Mouse (Mus musculus) kidney, embryonic 16.5 days (tissue): ENCODE data around the gene Actr3b. TPM values are rescaled to one million over a fixed set of nuclear protein-coding genes. Genes with fewer than 3 reads are reported as not detected.

Source experiments
- ATAC-seq: fragments of 200-750 bp; cut with Nextera tagmentation; 2 replicates; pipeline ENCODE4 v1.8.0; 2017; ENCODE audit warnings: moderate TSS enrichment; ENCODE audit not compliant: low FRiP score, low TSS enrichment
- H3K27ac ChIP-seq: fragments of 300-500 bp; sonication (generic); 2 replicates; pipeline ENCODE4 v1.5.1; 2014; ENCODE audit warnings: low read length
- H3K27me3 ChIP-seq: fragments of 300-500 bp; sonication (generic); 2 replicates; pipeline ENCODE4 v1.6.1; 2014; ENCODE audit warnings: low read length, control low read depth, mixed read lengths; ENCODE audit not compliant: insufficient read depth
- H3K36me3 ChIP-seq: fragments of 300-500 bp; sonication (generic); 2 replicates; pipeline ENCODE4 v1.6.1; 2014; ENCODE audit warnings: low read length, control low read depth, mixed read lengths; ENCODE audit not compliant: insufficient read depth
- H3K4me1 ChIP-seq: fragments of 300-500 bp; sonication (generic); 2 replicates; pipeline ENCODE4 v1.6.1; 2014; ENCODE audit warnings: low read length, control low read depth, mixed read lengths; ENCODE audit not compliant: insufficient read depth
- H3K4me2 ChIP-seq: fragments of 300-500 bp; sonication (generic); replicated peaks from 2 replicates; pipeline ENCODE4 v1.6.1; 2014; ENCODE audit warnings: low read depth, low read length
- H3K4me3 ChIP-seq: fragments of 300-500 bp; sonication (generic); 2 replicates; pipeline ENCODE4 v1.5.1; 2014; ENCODE audit warnings: mild to moderate bottlenecking, low read length
- H3K9ac ChIP-seq: fragments of 300-500 bp; sonication (generic); replicated peaks from 2 replicates; pipeline ENCODE4 v1.6.1; 2014; ENCODE audit warnings: low read length
- H3K9me3 ChIP-seq: fragments of 300-500 bp; sonication (generic); 2 replicates; pipeline ENCODE4 v1.6.1; 2016; ENCODE audit warnings: low read length, control low read depth
- WGBS: fragments of 180-500 bp; shearing (Covaris S2); extraction: QIAGEN DNeasy Blood & Tissue Kit; methylation state at CpG from one replicate; pipeline ENCODE4 v1.1.7; 2014; 5-methylcytosine and 5-hydroxymethylcytosine counted together
- polyA plus RNA-seq: library from polyadenylated mRNA; unstranded; fragments of >200 nt; fragmentation: Nextera tagmentation; extraction: Ambion mirVana; gene quantifications from 2 replicates; pipeline ENCODE4 v1.2.1, GENCODE M21; 2015

Actr3b gene
- polyA plus RNA-seq, 1 experiment from 2014 or later: 6.2 TPM

DNA sequence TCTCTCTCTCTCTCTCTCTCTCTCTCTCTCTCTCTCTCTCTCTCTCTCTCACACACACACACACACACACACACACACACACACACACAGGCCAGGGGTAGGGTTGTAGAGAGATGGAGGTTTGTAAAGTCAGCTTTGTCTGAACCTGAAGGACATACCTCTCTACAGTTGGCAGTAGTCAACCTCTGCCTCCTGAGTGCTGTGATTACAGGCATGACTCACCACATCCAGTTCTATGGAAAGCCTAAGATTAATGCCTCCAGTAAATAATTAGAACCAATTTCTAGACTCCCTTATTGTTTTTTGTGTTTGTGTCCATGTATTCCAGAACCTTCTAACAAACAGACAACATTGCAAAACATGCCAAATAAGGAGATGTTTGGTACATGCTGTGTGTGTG lies 11.9 kb upstream of the Actr3b start:
- H3K4me3 ChIP-seq: no peak overlapping the region
- H3K27me3 ChIP-seq: no peaks in the 10 kb centered on the region
- H3K9me3 ChIP-seq: no peaks in the 10 kb centered on the region
- no peak overlapping the region for H3K4me2 ChIP-seq
- H3K9ac ChIP-seq: no peak overlapping the region
- H3K36me3 ChIP-seq: no peaks in the 10 kb centered on the region
- ATAC-seq: no peak
- H3K4me1 ChIP-seq: 0 out of 2 replicates have a peak, but pooled peaks cover 3% of the 10 kb centered on the region
- no peak overlapping the region for H3K27ac ChIP-seq

DNA sequence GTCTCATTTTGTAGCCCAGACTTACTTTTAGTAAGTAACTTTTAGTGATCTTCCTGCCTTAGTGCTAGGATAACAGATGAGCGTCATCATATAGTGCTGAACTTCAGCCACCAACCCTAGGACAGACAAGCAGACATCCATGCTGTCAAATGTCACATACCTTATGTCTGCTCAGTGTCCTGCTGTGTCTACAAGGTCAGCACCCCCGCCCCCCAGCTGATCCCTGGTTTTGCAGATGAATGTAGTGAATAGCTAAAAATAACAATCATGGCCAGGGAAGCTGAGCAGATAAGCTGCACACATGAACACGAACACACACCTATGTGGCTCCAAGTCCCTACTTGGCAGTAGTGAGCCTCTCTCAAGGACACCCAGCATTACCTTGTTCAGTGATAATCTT lies 11.2 kb upstream of the Actr3b start:
- H3K9me3 ChIP-seq: no peaks in the 10 kb centered on the region
- H3K4me1 ChIP-seq: 0 out of 2 replicates have a peak, but pooled peaks cover 3% of the 10 kb centered on the region
- no peaks in the 10 kb centered on the region for H3K36me3 ChIP-seq
- no peak overlapping the region for H3K4me3 ChIP-seq
- H3K9ac ChIP-seq: no peak overlapping the region
- no peak overlapping the region for H3K4me2 ChIP-seq
- H3K27ac ChIP-seq: no peak overlapping the region
- no peaks in the 10 kb centered on the region for H3K27me3 ChIP-seq
- ATAC-seq: no peak
- WGBS: 74% methylated on average over 3 of the region's 3 CpGs

DNA sequence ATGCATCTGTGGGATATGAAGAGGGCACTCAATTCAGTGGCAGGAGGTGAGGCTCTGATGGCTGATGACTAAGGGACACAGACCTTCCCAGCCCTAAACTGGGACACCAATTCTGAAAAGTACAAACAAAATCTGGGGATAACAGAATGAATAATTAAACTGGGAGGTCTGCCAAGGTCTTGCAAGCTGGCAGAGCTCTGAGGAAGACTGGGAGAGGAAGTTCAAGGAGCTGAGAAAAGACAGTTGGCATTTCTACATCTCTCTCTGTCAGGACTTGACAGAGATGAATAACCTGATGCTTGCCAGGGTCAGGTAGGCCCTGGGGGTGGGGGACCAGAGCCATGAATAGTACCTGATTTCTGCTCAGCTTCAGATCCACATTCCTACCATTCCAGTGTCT lies 8.2 kb upstream of the Actr3b start:
- ATAC-seq: no peak

DNA sequence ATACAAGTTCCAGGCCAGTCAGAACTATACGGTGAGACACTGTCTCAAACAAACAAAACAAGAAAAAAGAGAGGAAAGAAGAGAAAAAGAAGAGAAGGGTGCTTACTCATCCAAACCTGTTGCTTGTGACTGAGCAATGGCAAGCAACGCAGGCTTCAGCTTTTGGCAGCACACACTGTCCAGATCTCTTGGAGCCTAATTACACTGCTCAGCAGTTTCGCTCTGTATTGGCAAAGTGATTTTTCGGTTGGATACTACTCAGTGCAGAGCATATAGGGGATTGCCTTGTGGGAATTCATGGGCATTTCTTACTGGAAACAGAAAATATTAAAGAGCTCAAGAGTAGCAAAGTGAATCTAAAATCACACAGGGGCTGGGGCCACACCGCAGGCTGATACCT lies 6.9 kb upstream of the Actr3b start:
- H3K4me1 ChIP-seq: peaks cover 11% of the 10 kb centered on the region; the same call in 1 of the 2 replicates
- WGBS: 82% methylated on average over 5 of the region's 5 CpGs
- no peaks in the 10 kb centered on the region for H3K36me3 ChIP-seq
- no peaks in the 10 kb centered on the region for H3K9me3 ChIP-seq
- H3K4me2 ChIP-seq: no peak overlapping the region
- no peak overlapping the region for H3K9ac ChIP-seq
- no peak overlapping the region for H3K27ac ChIP-seq
- no peaks in the 10 kb centered on the region for H3K27me3 ChIP-seq
- ATAC-seq: no peak
- H3K4me3 ChIP-seq: no peak overlapping the region

More for the DNA sequence above, 8.2 kb upstream of the Actr3b start:
- H3K4me2 ChIP-seq: no peak overlapping the region
- H3K9me3 ChIP-seq: no peaks in the 10 kb centered on the region
- H3K27ac ChIP-seq: no peak overlapping the region
- no peak overlapping the region for H3K4me3 ChIP-seq
- no peak overlapping the region for H3K9ac ChIP-seq
- peaks cover 11% of the 10 kb centered on the region; the same call in 1 of the 2 replicates for H3K4me1 ChIP-seq
- no peaks in the 10 kb centered on the region for H3K27me3 ChIP-seq
- H3K36me3 ChIP-seq: no peaks in the 10 kb centered on the region

DNA sequence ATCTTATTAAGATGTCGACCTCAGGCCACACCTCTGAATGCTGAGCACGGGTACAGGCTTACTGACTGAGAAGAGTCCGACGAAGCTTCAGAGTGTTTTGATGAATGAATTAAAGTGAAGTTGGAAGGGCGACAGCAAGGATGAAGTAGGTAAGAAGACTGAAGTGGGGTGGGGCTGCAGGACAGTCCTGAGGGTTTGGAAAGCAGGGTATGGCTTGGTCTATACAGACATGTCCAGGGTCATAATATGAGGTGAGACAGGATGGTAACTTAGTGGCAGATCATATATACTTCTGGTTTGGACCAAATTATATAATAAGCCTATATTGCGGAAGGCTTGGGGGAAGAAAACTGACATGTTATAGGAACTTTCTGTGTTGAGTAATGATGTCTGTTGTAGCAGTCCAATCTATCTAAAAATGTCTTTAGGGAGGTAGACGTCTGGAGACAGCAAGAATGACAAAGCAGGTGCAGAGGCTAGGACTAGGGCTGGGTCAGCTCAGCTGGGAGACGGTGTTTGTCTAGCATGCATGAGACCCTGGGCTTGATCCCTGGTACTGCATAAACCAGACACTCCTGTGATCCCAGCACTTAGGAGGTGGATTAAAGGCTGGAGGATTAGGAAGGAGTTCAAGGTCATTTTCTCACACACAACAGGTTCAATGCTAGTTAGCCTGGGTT lies 6.1 kb upstream of the Actr3b start:
- peaks cover 11% of the 10 kb centered on the region; the same call in 1 of the 2 replicates for H3K4me1 ChIP-seq
- no peak overlapping the region for H3K27ac ChIP-seq
- H3K27me3 ChIP-seq: no peaks in the 10 kb centered on the region
- H3K9me3 ChIP-seq: no peaks in the 10 kb centered on the region
- 43% methylated on average over 8 of the region's 8 CpGs for WGBS
- ATAC-seq: no peak
- H3K9ac ChIP-seq: no peak overlapping the region
- no peak overlapping the region for H3K4me3 ChIP-seq
- H3K4me2 ChIP-seq: no peak overlapping the region
- H3K36me3 ChIP-seq: no peaks in the 10 kb centered on the region

DNA sequence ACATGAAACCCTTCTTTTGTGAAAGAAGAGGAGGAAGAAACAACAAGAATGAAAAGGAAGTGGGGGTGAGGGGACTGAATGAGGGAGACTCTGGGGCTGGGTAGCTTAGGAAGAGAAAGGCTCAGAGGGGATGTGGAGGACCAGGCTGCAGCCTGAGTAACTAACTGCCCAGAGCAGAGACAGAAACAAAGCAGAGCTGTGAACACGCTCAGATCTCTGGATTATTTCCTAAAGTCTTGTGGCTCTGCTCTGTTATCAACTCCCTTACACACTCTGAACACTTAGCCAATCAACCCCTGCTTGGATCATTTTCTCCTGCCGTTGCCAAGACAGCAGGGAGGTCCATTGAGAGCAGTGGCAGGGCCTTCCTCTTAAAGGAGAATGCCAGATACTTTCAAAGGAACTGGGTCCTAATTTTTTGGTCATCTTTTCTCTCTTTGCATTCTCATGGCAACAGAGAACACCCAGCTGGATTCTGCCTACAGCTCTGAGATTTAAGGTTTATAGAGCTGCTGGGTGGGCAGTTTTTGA lies 5.5 kb upstream of the Actr3b start:
- Histone ChIP-seq H3K4me1 (peaks cover 13% of the 10 kb centered on the region), H3K9ac (no peak overlapping the region), H3K9me3 (no peaks in the 10 kb centered on the region), H3K4me3 (no peak overlapping the region), H3K4me2 (no peak overlapping the region), H3K36me3 (no peaks in the 10 kb centered on the region), H3K27ac (no peak overlapping the region), H3K27me3 (no peaks in the 10 kb centered on the region)
- 16% methylated on average over 2 of the region's 2 CpGs for WGBS
- peak; percentile 57; the same call in 1 of the 2 replicates for ATAC-seq

DNA sequence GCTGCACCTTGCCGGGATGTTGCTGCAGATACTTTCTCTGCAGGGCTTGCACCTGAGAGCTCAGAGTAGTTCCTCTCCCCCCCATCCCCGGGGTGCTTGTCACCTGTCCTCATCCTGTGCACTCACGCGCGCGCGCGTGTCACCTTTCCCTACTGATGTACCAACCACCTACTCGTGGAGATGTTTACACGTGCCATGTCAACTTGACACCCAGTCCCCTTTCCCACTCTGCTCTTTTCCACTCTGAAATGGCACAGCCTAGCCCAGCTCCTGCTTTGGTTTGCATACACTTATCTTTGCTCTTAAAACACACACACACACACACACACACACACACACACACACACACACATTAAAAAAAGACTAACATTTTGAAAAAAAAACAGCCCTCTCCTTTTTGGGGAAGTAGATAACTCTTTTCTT lies 624 bp downstream of the Actr3b start:
- no peaks in the 10 kb centered on the region for H3K36me3 ChIP-seq
- peak; percentile 39; the same call in 1 of the 2 replicates for ATAC-seq
- no peak overlapping the region for H3K27ac ChIP-seq
- peak overlapping the region; percentile 87 for H3K4me2 ChIP-seq
- WGBS: 4% methylated on average over 10 of the region's 10 CpGs
- peaks cover 11% of the 10 kb centered on the region for H3K4me1 ChIP-seq
- H3K9me3 ChIP-seq: no peaks in the 10 kb centered on the region
- peak overlapping the region; percentile 59 for H3K4me3 ChIP-seq
- peak overlapping the region; percentile 59 for H3K9ac ChIP-seq
- peaks cover 2% of the 10 kb centered on the region; the same call in 1 of the 2 replicates for H3K27me3 ChIP-seq

DNA sequence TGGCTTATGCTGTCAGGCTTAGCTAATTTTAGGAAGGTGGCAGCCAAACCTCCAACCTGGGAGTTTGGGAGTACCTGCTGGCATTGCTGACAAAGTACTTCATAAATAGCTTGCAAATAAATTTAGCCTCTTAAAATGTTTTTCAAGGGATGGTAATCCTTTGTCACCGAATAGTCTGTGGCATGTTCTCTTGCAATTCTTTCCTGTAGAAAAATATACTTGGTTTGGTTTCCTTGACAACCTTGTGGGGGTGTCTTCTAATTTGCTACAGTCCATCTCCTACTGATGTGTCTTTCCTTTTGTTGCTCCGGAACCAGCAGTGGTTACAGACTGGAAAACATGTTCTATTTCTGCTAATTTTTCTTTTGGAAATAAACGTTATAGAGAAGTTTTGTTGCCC lies 1.1 kb downstream of the Actr3b start:
- H3K4me3 ChIP-seq: no peak overlapping the region
- no peak overlapping the region for H3K4me2 ChIP-seq
- peaks cover 2% of the 10 kb centered on the region; the same call in 1 of the 2 replicates for H3K27me3 ChIP-seq
- 47% methylated on average over 3 of the region's 3 CpGs for WGBS
- H3K9me3 ChIP-seq: no peaks in the 10 kb centered on the region
- no peak overlapping the region for H3K27ac ChIP-seq
- no peaks in the 10 kb centered on the region for H3K36me3 ChIP-seq
- H3K9ac ChIP-seq: no peak overlapping the region
- no peak for ATAC-seq
- H3K4me1 ChIP-seq: peaks cover 11% of the 10 kb centered on the region

DNA sequence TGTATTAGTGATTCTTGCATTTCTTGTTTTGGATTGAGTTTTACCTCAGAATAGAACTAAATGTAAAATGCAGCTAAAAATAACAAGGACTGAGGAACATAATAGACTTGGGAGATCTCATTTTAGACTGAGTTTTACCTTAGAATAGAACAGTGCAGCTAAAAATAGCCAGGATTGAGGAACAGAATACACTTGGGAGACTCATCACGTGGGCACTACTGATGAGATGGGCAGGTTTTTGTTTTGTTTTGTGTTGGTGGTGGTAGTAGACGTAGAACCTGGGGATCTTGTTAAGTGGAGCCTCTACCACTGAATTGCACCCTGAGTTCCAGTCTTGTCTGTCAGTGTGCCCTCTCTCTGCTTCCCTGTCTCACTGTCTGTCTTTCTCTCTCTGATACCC lies 2.1 kb downstream of the Actr3b start:
- peaks cover 2% of the 10 kb centered on the region; the same call in 1 of the 2 replicates for H3K27me3 ChIP-seq
- no peak for ATAC-seq

DNA sequence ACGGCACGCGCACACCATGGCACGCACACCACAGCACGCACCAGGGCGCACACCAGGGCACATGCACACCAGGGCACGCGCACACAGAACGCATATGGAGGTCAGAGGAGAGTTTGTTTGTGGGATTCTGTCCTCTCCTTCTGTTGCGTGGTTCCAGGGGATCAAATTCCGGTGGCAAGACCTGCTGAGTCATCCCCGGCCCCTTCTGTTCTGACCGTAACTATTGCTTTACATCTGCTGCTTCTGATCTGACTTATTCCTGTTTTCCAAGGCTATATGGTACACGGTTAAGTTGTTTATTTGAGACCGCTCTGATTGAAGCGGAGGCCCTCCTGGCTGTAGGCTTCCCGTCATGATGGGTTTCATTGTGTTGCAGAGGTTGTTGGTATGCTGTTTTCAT lies 9.2 kb downstream of the Actr3b start:
- Histone ChIP-seq H3K9ac (no peak overlapping the region), H3K4me2 (peak overlapping the region; percentile 33), H3K4me3 (peak overlapping the region; percentile 16), H3K4me1 (no peaks in the 10 kb centered on the region), H3K27ac (no peak overlapping the region), H3K9me3 (peaks cover 6% of the 10 kb centered on the region; the same call in 1 of the 2 replicates), H3K27me3 (no peaks in the 10 kb centered on the region), H3K36me3 (no peaks in the 10 kb centered on the region)
- ATAC-seq: no peak
- WGBS: 70% methylated on average over 17 of the region's 17 CpGs

More for the DNA sequence above, 2.1 kb downstream of the Actr3b start:
- Histone ChIP-seq H3K9ac (no peak overlapping the region), H3K4me3 (no peak overlapping the region), H3K9me3 (no peaks in the 10 kb centered on the region), H3K36me3 (no peaks in the 10 kb centered on the region), H3K27ac (no peak overlapping the region), H3K4me2 (no peak overlapping the region), H3K4me1 (peaks cover 11% of the 10 kb centered on the region)
- WGBS: 73% methylated on average over 2 of the region's 2 CpGs
